Mouse (Mus musculus): ENCODE measurements around the gene Fam243.

GRCm38 (mm10) chr16:92275526-92275925 is 45.7 kb downstream of the Fam243 start:
- TF ChIP-seq CTCF (IDR thresholded peaks at IDR 0.05; ENCODE audit: low read depth) = no peak
- no peak for TF ChIP-seq EP300 (IDR thresholded peaks at IDR 0.05; ENCODE audit: low read depth)

Data from heart, postnatal 0 days (tissue).